Mouse (Mus musculus): ENCODE measurements at regions not wholly inside any gene's neighbourhood (a gene's known extent, or its start where the extent isn't known, plus 50 kb on each side); places are given as distances from the start of the nearest gene placed in this dataset.

GRCm38 (mm10) chr1:154117346-154117687 lies 83.7 kb upstream of the Zfp648 start:
- no peak for TF ChIP-seq E2F4 (IDR thresholded peaks at IDR 0.05; ENCODE audit: insufficient read depth)
- TF ChIP-seq USF1 (IDR thresholded peaks at IDR 0.05; ENCODE audit: low read depth): no peak

Measured in myocyte (in vitro differentiated cells).